Mouse (Mus musculus): ENCODE data around the gene Gm10073. TPM values are rescaled to one million over a fixed set of nuclear protein-coding genes. Genes with fewer than 3 reads are reported as not detected.
"Not testable (repeated sequence)": the region's sequence is repeated elsewhere in the genome, so short reads cannot be mapped to it uniquely, and the experiment has no call there.

Gene Gm10073
- polyA plus RNA-seq, 1 experiment from 2014 or later: 9.1 TPM

DNA sequence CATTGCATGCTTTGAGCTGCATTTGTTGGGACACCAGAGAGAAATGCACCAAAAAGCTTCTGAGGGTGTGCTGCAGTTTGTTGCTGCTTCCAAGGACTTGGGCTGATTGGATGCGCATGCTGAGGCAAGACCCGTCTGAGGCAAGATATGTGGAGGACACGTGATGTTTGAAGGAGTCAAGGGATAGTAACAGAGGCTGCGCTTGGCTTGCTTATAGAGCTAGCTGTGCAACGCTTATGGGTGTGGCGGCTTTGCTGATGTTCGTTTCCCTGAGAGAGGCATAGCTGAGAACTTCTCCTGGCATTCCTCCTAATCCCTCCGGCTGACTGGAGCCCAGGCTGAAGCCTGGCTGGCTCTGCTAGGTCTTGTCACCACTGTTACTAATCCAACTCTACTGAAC, 13.6 kb upstream of the Gm10073 start:
- H3K9ac ChIP-seq (ENCODE audit: low read length): no peak overlapping the region
- ATAC-seq (replicated peaks; ENCODE audit: low FRiP score, low TSS enrichment, low read depth): no peak

DNA sequence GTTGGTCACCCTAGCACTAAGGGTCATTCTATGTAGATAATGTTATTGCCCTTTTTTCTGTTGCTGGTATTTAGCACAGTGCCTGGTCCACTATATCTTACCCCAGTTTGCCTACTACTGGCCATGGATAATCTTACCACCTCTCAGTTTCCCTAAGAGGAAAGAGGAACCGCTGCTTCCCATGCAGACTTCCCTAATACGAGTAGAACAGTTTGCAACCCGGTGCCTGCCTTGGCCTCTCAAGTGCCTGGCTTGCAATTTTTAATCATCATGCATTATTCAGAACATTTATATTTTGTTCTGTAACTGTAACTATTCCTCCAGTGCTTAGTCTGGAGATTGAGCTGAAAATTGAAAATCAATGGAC, 12.4 kb upstream of the Gm10073 start:
- H3K36me3 ChIP-seq (ENCODE audit: control insufficient read depth, insufficient read depth, low read length): no peaks in the 10 kb centered on the region
- H3K9me3 ChIP-seq (ENCODE audit: control insufficient read depth, low read length): no peaks in the 10 kb centered on the region; the same call in 1 of the 2 replicates
- DNase-seq (ENCODE audit: low spot score): no peak
- 84% methylated on average over 3 of the region's 3 CpGs for WGBS
- H3K27me3 ChIP-seq (replicated peaks; ENCODE audit: control insufficient read depth, insufficient read depth, low read length): no peaks in the 10 kb centered on the region
- H3K4me2 ChIP-seq (ENCODE audit: low read length): no peak overlapping the region
- no peak overlapping the region for H3K9ac ChIP-seq (ENCODE audit: low read length)
- peak overlapping the region; percentile 58 for H3K27ac ChIP-seq (ENCODE audit: low read depth)
- H3K4me3 ChIP-seq (ENCODE audit: low read depth, low read length): no peak overlapping the region
- no peak for ATAC-seq (replicated peaks; ENCODE audit: low FRiP score, low TSS enrichment, low read depth)
- H3K4me1 ChIP-seq (replicated peaks; ENCODE audit: control insufficient read depth, insufficient read depth, low read length): no peaks in the 10 kb centered on the region

More for the DNA sequence above, 13.6 kb upstream of the Gm10073 start:
- Histone ChIP-seq H3K36me3 (ENCODE audit: control insufficient read depth, insufficient read depth, low read length) (no peaks in the 10 kb centered on the region), H3K4me1 (replicated peaks; ENCODE audit: control insufficient read depth, insufficient read depth, low read length) (no peaks in the 10 kb centered on the region), H3K4me2 (ENCODE audit: low read length) (no peak overlapping the region), H3K27ac (ENCODE audit: low read depth) (no peak overlapping the region), H3K9me3 (ENCODE audit: control insufficient read depth, low read length) (no peaks in the 10 kb centered on the region; the same call in 1 of the 2 replicates), H3K27me3 (replicated peaks; ENCODE audit: control insufficient read depth, insufficient read depth, low read length) (no peaks in the 10 kb centered on the region), H3K4me3 (ENCODE audit: low read depth, low read length) (no peak overlapping the region)
- no peak for DNase-seq (ENCODE audit: low spot score)
- WGBS: 78% methylated on average over 8 of the region's 8 CpGs

DNA sequence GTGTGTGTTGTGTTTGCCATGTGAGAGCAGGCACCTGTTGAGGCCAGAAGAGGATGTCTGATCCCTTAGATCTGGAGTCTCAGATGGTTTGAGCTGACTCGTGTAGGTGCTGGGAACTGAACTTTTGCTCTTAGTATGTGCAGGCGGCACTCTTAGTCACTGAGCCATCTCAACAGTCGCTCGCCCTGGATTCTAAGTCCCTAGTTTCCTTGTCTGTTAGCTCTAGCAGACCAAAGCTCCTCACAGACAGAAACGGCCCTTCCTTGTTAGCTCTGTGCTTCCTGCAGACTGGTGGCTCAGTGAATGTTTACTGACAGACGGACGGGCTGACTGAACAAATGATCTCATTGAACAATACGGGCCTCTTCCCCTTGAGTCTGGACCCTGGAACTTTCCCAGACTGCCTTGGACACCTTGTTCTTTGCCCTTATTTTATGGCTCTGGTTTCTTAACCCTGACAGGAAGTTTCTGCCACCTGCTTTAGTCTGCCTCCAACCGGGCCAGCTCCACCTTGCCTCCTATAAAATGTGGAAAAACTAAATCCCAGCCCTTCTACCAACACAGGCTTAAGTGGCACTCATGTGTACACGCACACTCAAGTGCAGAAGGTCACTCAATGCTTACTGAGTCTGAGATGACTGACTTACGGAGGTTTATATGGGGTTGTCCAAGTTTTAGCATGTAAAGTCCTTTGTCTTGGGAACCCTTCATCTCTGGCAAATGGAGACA, 11.8 kb upstream of the Gm10073 start:
- no peak overlapping the region for H3K4me3 ChIP-seq (ENCODE audit: low read depth, low read length)
- peak overlapping the region; percentile 61 for H3K27ac ChIP-seq (ENCODE audit: low read depth)
- H3K4me2 ChIP-seq (ENCODE audit: low read length): no peak overlapping the region
- H3K36me3 ChIP-seq (ENCODE audit: control insufficient read depth, insufficient read depth, low read length): no peaks in the 10 kb centered on the region
- 41% methylated on average over 11 of the region's 11 CpGs for WGBS
- no peak overlapping the region for H3K9ac ChIP-seq (ENCODE audit: low read length)
- H3K4me1 ChIP-seq (replicated peaks; ENCODE audit: control insufficient read depth, insufficient read depth, low read length): no peaks in the 10 kb centered on the region
- DNase-seq (ENCODE audit: low spot score) (peak; percentile 63), ATAC-seq (replicated peaks; ENCODE audit: low FRiP score, low TSS enrichment, low read depth) (peak; percentile 75)
- no peaks in the 10 kb centered on the region; the same call in 1 of the 2 replicates for H3K9me3 ChIP-seq (ENCODE audit: control insufficient read depth, low read length)
- H3K27me3 ChIP-seq (replicated peaks; ENCODE audit: control insufficient read depth, insufficient read depth, low read length): no peaks in the 10 kb centered on the region

DNA sequence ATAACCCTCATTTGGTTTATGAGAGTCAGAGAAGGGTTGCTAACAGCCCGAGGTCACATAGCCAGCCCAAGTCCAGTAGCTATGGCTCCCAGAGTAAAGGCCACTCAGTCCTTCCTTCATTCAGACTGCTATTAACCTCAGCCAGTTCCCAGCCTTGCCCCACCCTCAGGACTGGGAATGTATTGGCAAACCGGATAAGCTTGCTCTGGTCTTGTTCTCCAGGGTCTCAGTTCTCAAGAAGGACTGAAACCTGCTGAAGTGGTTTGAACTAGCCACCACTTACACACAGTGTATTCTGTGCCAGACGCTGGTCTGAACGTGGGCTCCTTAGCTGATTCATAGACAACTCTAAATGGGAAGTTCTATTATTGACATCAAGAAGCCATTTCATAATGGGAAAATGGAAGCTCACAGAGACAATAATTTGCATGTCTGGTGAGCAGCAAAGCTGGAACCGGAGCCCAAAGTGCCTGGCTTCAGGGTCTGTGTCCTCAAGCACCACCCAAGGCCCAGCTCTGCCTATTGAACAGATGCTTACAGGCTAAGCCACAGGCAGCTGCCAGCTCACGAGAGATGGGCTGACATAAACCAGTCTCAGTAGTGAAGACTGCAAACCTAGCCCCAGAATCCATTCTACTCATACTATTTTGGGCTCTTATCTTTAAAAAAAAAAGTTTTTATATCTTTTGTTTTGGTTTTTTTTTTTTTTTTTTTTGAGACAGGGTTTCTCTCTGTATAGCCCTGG, 8.3 kb upstream of the Gm10073 start:
- DNase-seq (ENCODE audit: low spot score): no peak
- no peak overlapping the region for H3K9ac ChIP-seq (ENCODE audit: low read length)
- H3K27me3 ChIP-seq (replicated peaks; ENCODE audit: control insufficient read depth, insufficient read depth, low read length): no peaks in the 10 kb centered on the region
- H3K27ac ChIP-seq (ENCODE audit: low read depth): no peak overlapping the region
- H3K9me3 ChIP-seq (ENCODE audit: control insufficient read depth, low read length): no peaks in the 10 kb centered on the region; the same call in 1 of the 2 replicates
- H3K36me3 ChIP-seq (ENCODE audit: control insufficient read depth, insufficient read depth, low read length): no peaks in the 10 kb centered on the region
- peaks cover 10% of the 10 kb centered on the region for H3K4me1 ChIP-seq (replicated peaks; ENCODE audit: control insufficient read depth, insufficient read depth, low read length)
- ATAC-seq (replicated peaks; ENCODE audit: low FRiP score, low TSS enrichment, low read depth): 0 out of 2 replicates have a peak, but pooled peaks have one; percentile 30
- no peak overlapping the region for H3K4me3 ChIP-seq (ENCODE audit: low read depth, low read length)
- H3K4me2 ChIP-seq (ENCODE audit: low read length): no peak overlapping the region
- WGBS: 61% methylated on average over 6 of the region's 6 CpGs

DNA sequence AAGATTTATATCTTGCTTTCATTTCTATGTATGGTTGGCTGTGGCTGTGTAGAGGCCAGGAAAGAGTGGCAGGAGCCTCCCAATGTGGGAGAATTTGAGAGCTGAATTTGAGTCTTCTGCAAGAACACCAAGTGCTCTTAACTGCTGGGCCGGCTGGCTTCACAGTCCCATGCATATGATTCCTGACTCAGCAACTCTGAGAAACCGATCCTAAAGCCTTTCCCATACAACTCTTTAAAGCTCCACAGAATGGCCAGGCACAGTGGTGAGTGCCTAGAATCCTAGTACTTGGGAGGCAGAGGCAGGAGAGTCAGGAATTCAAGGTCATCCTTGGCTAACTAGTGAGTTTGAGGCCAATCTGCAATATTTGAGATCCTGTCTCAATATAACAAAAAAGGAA, 6.2 kb upstream of the Gm10073 start:
- no peak overlapping the region for H3K4me3 ChIP-seq (ENCODE audit: low read depth, low read length)
- 71% methylated on average over 2 of the region's 2 CpGs for WGBS
- no peaks in the 10 kb centered on the region; the same call in 1 of the 2 replicates for H3K9me3 ChIP-seq (ENCODE audit: control insufficient read depth, low read length)
- no peak overlapping the region for H3K4me2 ChIP-seq (ENCODE audit: low read length)
- H3K27ac ChIP-seq (ENCODE audit: low read depth): no peak overlapping the region
- no peaks in the 10 kb centered on the region for H3K36me3 ChIP-seq (ENCODE audit: control insufficient read depth, insufficient read depth, low read length)
- no peak overlapping the region for H3K9ac ChIP-seq (ENCODE audit: low read length)
- no peak for ATAC-seq (replicated peaks; ENCODE audit: low FRiP score, low TSS enrichment, low read depth)
- H3K4me1 ChIP-seq (replicated peaks; ENCODE audit: control insufficient read depth, insufficient read depth, low read length): peaks cover 10% of the 10 kb centered on the region
- DNase-seq (ENCODE audit: low spot score): no peak
- H3K27me3 ChIP-seq (replicated peaks; ENCODE audit: control insufficient read depth, insufficient read depth, low read length): no peaks in the 10 kb centered on the region

DNA sequence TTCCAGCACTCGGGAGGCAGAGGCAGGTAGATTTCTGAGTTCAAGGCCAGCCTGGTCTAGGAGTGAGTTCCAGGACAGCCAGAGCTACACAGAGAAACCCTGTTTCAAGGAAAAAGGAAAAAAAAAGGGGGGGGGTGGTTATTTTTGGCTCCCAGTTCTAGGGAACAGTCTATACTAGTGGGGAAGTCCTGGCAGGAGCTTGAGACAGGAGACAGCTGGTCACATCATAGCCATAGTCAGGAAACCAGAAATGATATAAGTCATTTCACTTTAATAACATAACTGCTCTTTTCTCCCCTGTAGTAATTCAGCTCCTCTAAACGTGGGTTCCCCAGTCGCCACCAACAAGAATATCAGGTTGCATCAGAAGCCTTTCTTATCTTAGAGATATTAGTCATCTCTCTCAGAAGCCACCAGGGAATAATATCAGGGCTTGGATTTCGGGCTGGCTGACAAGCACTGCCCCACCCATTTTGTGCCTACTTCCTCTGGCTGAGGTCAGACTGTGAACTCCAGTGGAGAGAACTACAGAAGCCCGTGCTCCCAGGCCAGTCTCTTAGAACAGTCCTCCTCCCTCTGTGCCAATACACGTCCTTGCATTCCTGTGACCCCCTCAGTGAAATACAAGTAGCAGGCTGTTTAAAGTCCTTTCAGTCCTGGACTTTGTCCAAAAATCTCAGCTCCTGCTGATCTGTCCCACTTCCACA, 3.7 kb upstream of the Gm10073 start:
- ATAC-seq (replicated peaks; ENCODE audit: low FRiP score, low TSS enrichment, low read depth) (peak; percentile 38; the same call in 1 of the 2 replicates), DNase-seq (ENCODE audit: low spot score) (no peak)
- WGBS: 19% methylated on average over 6 of the region's 6 CpGs
- Histone ChIP-seq H3K4me2 (ENCODE audit: low read length) (no peak overlapping the region), H3K27me3 (replicated peaks; ENCODE audit: control insufficient read depth, insufficient read depth, low read length) (no peaks in the 10 kb centered on the region), H3K27ac (ENCODE audit: low read depth) (peak overlapping the region; percentile 43; the same call in 1 of the 2 replicates), H3K4me1 (replicated peaks; ENCODE audit: control insufficient read depth, insufficient read depth, low read length) (peaks cover 10% of the 10 kb centered on the region), H3K36me3 (ENCODE audit: control insufficient read depth, insufficient read depth, low read length) (no peaks in the 10 kb centered on the region), H3K4me3 (ENCODE audit: low read depth, low read length) (no peak overlapping the region), H3K9ac (ENCODE audit: low read length) (no peak overlapping the region), H3K9me3 (ENCODE audit: control insufficient read depth, low read length) (no peaks in the 10 kb centered on the region)

DNA sequence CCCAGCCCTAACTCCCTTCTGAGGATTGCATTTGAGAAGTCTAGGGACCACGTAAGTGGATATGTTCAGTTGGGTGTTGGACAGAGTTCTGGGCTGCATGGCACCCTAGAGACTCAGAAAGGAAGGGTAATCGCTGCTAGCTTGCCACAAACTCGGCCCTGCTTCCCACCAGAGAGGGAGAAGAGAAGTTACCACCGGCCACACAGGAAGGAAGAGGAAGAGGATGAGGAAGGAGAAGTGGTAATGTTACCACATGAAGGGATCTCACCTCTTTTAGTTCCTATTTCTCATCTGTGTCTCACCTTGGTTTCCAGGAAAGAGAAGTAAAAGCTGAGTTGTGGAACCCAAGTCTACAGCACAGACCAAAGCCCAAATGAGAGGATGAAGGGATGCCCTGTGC, 1.0 kb upstream of the Gm10073 start:
- Histone ChIP-seq H3K4me3 (ENCODE audit: low read depth, low read length) (no peak overlapping the region), H3K9me3 (ENCODE audit: control insufficient read depth, low read length) (no peaks in the 10 kb centered on the region), H3K4me2 (ENCODE audit: low read length) (no peak overlapping the region), H3K27ac (ENCODE audit: low read depth) (no peak overlapping the region), H3K36me3 (ENCODE audit: control insufficient read depth, insufficient read depth, low read length) (no peaks in the 10 kb centered on the region), H3K27me3 (replicated peaks; ENCODE audit: control insufficient read depth, insufficient read depth, low read length) (no peaks in the 10 kb centered on the region), H3K4me1 (replicated peaks; ENCODE audit: control insufficient read depth, insufficient read depth, low read length) (peaks cover 10% of the 10 kb centered on the region), H3K9ac (ENCODE audit: low read length) (no peak overlapping the region)
- ATAC-seq (replicated peaks; ENCODE audit: low FRiP score, low TSS enrichment, low read depth) (no peak), DNase-seq (ENCODE audit: low spot score) (no peak)
- 85% methylated on average over 4 of the region's 4 CpGs for WGBS

DNA sequence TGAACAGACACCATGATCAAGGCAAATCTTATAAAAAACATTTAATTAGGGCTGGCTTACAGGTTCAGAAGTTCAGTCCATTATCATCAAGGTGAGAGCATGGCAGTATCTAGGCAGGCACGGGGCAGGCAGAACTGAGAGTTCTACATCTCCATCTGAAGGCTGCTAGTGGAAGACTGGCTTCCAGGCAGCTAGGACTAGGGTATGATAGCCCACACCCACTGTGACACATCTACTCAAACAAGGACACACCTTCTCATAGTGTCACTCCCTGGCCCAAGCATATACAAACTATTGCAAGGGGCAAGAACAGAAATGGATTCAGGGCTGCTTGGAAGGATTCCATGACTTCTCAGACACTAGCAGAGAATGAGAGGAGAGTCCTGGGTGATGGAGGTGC, 1.1 kb downstream of the Gm10073 start:
- H3K4me1 ChIP-seq (replicated peaks; ENCODE audit: control insufficient read depth, insufficient read depth, low read length); H3K4me3 ChIP-seq (ENCODE audit: low read depth, low read length); H3K9me3 ChIP-seq (ENCODE audit: control insufficient read depth, low read length); H3K9ac ChIP-seq (ENCODE audit: low read length); DNase-seq (ENCODE audit: low spot score); H3K4me2 ChIP-seq (ENCODE audit: low read length); H3K36me3 ChIP-seq (ENCODE audit: control insufficient read depth, insufficient read depth, low read length); H3K27me3 ChIP-seq (replicated peaks; ENCODE audit: control insufficient read depth, insufficient read depth, low read length): not testable (repeated sequence)
- peak overlapping the region; percentile 43; the same call in 1 of the 2 replicates for H3K27ac ChIP-seq (ENCODE audit: low read depth)
- ATAC-seq (replicated peaks; ENCODE audit: low FRiP score, low TSS enrichment, low read depth): peak; percentile 41; the same call in 1 of the 2 replicates
- 61% methylated on average over 1 of the region's 1 CpGs for WGBS
